Mouse (Mus musculus) ES-Bruce4 (cell line): Measurements from ENCODE around the gene Nle1.

ENCODE experiments used
- EP300 ChIP-seq: IDR thresholded peaks from 2 replicates; pipeline ENCODE4 v1.6.1; 2011; ENCODE audit warnings: low read depth, low read length; ENCODE audit not compliant: insufficient read depth
- POLR2A ChIP-seq: IDR thresholded peaks from one replicate; pipeline ENCODE4 v1.8.1; 2011; ENCODE audit warnings: low read length; ENCODE audit not compliant: insufficient read depth

DNA sequence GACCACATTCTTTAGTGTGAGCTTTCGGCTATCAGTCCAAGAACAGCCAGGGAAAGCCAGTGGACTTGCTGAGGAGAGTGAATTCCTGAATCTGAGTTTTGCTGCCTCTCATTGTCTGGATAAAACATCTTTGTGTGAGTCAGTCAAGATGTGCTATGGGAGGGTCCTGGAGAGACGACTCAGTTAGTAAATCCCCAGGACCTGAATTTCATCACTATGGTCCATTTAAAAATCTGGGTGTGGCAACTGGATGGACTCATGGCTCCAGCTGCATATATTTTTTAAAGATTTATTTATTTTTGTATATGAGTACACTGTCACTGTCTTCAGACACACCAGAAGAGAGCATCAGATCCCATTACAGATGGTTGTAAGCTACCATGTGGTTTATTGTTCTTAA, 37.4 kb upstream of the Nle1 start:
- no peak for TF ChIP-seq EP300
- TF ChIP-seq POLR2A: no peak
